17 mouse cellular contexts compared by ENCODE assay signal in the genomic region with DNA sequence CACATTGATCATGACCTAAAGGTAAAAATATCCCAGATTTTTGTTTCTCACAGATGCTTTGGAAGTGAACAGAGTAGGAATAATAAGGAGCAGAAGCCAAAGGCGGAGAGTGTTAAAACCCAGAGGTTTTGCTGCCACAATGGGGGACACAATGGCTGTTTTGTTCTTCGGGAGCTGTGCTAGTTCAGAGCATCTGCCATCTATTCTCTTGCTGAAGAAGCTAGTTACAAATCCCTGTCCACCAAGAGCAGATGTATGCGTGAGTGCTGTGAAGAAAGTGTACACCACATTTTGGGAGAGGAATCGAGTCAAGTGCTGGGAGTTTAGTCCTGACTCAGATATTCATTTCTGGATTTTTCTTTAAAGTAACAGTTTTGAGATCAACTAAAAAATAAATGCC.
"Had no signal": no experiment of that assay in that cellular context is flagged by ENCODE, and none has a peak within 500 bp of the region (broad histone marks: within the 10 kb centered on the region; RNA-seq: fewer than 3 reads in every experiment).

No protein-coding gene starts in this region.

- H3K9ac ChIP-seq: liver, embryonic 14.5 days; lung, embryonic 14.5 days; neural tube, embryonic 13.5 days; neural tube, embryonic 15.5 days had no signal

- ATAC-seq: midbrain, embryonic 16.5 days had no signal

- H3K4me2 ChIP-seq: lung, embryonic 14.5 days; neural tube, embryonic 13.5 days; neural tube, embryonic 15.5 days had no signal

- H3K4me3 ChIP-seq: midbrain, embryonic 10.5 days; myocyte; neural tube, embryonic 13.5 days; neural tube, embryonic 15.5 days had no signal

- H3K9me3 ChIP-seq: midbrain, embryonic 10.5 days; neural tube, embryonic 13.5 days; neural tube, embryonic 15.5 days had no signal

- H3K27me3 ChIP-seq: neural tube, embryonic 13.5 days; neural tube, embryonic 15.5 days had no signal

- H3K27ac ChIP-seq: liver, embryonic 14.5 days; neural tube, embryonic 13.5 days; neural tube, embryonic 15.5 days had no signal

- H3K36me3 ChIP-seq: midbrain, embryonic 10.5 days; neural tube, embryonic 13.5 days; neural tube, embryonic 15.5 days had no signal

- H3K4me1 ChIP-seq: neural tube, embryonic 13.5 days; neural tube, embryonic 15.5 days had no signal

- DNase-seq: lung, adult 18-20 months; lung, embryonic 14.5 days; lung, postnatal 10 days; lung, postnatal 4 days; right cerebral cortex, adult 18-20 months; right cerebral cortex, postnatal 25 days; right cerebral cortex, postnatal 4 days; spleen, adult 18-20 months; thymus, adult 18-20 months; thymus, postnatal 14 days; thymus, postnatal 36 days had no signal
